Mouse (Mus musculus) left cerebral cortex, adult 11 months (tissue): ENCODE measurements around the gene Pigm.

Source experiments
- DNase-seq: peaks from one replicate; pipeline ENCODE4 v3.0.0; 2022; ENCODE audit warnings: low spot score

The Pigm gene

DNA sequence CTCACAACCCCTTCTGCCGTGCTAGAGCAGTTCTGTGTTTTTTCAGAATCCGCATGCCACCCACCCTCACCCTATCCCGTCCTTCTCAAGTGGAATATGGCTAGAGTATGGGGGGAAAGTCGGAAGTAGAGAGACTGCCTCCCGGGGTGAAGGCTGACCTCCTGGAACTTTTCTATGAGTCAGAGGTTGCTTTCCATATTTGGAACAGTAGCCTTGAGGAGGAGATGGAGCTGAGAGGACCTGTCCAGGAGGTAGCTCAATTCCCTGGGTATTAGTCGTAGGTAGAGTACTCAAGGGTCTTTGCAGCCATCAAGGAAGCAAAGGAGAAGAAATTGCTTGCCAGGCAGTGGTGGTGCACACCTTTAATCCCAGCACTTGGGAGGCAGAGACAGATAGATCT, 24.3 kb upstream of the Pigm start:
- no peak for DNase-seq

DNA sequence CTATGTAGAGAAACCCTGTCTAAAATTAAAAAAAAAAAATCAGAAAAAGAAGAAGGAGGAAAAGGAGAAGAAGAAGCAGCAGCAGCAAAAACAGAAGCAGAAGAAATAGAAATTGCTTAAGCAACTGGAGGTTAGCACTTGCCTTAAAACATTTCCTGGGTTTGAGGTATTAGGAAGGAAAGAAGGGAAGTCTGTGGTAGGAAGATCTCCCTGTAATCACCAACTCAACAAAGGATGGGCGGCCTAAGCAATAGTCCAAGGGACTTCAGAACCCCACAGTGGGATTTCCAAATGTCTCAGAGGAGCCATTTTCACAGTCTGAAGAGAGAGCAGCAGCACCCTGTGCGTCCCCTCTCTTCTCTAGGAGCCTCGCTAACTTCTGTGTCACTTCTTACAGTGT, 23.9 kb upstream of the Pigm start:
- no peak for DNase-seq

DNA sequence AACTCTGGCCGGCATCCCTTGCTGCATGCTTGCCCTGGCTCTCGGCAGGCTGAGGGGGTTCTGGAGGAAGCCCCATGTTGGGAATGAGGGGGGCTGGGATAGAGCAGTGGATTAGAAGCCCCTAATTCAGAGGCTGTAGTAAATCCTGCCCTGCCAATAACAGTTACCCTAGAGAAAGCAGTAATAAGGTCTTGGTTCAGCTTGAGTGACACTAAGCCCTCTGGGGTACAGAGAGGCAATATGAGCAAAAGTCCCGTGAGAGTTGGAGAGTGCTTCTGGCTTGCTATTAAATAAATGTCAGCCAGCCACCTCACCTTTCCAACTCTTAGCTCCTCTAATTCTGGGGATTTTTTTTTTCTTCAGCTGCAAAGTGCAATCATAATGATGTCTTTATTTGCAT, 21.0 kb upstream of the Pigm start:
- no peak for DNase-seq

DNA sequence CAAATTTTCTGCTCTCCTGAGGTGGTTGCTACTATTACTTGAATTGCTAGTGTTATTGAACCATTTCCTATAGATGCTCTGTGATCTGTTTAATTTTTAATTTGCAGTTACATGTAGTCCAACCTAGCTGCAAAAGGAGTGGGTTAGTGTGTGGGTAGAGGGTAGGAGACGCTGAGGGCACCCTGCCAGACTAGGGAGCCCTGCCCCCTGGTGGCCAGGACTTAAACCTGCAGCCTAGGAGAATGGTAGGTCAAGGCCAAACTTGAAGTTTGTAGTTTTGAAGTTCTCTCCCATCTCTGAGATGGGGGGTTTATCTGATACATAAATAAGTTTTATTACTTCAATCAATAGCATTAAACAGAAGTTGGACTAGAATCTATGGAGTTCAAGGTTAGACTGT, 18.8 kb upstream of the Pigm start:
- no peak for DNase-seq

DNA sequence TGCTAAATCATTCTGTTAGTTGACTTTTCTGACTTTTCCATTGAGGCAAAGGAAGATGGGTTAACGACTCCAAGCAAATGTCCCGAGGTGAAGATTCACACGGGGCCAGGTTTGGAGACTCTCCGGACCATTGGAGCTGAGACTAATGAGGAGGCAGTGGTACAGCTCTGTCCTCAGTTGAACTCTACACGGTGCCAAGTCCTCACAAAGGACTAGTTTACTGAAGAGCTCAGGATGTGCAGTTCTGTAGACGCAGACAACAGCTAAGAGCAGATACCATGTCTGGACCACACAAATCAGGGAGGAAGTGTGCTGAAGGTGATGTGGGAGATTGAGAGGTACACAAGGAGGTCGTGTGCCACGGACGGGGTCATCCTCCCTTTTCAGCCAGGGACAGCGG, 18.0 kb upstream of the Pigm start:
- no peak for DNase-seq

DNA sequence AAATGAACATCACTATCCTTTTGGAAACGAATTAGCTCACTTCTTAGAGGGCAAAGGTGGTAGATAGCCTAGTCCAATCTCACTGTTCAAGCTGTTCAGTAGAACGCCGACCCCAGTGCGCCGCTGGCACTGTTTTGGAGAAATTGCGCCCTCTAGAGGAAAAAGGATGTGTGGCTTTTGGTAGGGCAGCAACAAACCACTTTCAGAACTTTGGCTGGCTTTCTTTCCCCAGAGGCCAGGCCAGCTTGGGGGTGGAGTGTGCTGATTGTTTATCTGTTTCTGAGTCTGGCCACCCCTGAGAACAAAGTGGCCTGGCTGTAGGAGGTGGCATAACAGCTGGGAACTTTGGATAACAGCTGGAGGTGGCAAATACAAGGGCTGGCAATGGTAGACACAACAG, 11.7 kb upstream of the Pigm start:
- DNase-seq: no peak

DNA sequence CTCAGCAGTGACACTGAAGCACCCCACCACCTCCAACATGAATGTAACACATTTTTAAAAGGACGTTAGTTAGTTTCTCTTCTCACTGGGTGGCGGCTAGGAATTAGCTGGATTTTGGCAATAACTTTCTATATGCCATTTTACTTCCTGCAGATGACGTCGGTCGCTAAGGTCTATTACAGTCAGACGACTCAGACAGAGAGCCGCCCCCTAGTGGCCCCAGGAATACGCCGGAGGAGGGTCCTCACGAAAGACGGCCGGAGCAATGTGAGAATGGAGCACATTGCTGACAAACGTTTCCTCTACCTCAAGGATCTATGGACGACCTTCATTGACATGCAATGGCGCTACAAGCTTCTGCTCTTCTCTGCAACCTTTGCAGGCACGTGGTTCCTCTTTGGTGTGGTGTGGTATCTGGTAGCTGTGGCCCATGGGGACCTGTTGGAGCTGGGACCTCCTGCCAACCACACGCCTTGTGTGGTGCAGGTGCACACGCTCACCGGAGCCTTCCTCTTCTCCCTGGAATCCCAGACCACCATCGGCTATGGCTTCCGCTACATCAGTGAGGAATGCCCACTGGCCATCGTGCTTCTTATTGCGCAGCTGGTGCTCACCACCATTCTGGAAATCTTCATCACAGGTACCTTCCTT, 7.5 kb upstream of the Pigm start:
- DNase-seq: no peak

DNA sequence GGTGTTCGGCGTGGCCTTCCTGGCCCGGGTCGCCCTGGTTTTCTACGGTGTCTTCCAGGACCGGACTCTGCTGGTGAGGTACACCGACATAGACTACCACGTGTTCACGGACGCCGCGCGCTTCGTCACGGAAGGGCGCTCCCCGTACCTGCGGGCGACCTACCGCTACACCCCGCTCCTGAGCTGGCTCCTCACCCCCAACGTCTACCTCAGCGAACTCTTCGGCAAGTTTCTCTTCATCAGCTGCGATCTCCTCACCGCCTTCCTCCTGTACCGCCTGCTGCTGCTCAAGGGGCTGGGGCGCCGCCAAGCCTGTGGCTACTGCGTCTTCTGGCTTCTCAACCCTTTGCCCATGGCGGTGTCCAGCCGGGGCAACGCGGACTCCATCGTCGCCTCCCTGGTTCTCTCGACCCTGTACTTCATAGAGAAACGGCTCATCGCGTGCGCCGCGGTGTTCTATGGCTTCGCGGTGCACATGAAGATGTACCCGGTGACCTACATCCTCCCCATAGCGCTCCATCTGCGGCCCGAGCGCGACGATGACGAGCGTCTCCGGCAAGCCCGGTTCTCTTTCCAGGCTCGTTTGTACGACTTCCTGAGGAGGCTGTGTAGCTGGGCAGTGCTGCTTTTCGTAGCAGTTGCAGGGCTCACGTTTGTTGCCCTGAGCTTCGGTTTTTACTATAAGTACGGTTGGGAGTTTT, 562 bp downstream of the Pigm start:
- no peak for DNase-seq

DNA sequence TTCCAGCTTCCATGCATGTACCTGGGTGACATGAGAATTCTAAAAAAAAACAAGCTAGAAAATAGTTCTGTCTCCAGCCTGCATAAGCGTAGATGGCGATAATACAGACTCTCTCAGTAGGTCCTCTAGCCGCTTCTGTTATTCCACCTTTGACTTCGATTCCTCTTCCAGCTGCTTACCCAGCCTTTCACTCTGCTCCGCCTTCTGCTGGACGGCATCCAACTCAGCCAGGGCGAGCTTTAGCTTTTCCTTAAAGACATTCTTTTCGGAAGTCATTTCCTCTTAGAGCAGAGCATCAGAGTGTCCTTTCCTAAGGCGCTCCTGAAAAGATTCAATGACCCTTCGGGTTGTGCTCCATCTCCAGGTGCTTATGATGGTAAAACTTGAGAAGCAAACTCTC, 3.7 kb downstream of the Pigm start:
- no peak for DNase-seq

DNA sequence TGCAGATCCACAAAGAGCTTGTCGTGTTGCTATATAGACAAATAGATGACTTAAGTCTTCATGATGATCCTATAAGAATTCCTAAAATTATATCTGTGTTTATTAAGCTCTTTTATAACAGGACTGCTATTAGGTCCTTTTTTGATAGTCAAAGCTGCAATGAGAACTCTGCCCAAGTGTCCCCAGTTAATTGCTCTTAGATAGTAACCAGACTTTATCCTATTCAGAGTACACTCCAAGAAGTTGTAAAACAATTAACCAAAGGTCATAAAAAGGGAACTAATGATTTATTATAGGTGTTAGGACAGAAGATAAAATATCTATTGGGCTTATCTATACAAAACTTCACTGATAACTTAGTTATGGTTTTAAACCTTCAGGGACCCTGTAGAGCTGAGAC, 5.7 kb downstream of the Pigm start:
- no peak for DNase-seq

DNA sequence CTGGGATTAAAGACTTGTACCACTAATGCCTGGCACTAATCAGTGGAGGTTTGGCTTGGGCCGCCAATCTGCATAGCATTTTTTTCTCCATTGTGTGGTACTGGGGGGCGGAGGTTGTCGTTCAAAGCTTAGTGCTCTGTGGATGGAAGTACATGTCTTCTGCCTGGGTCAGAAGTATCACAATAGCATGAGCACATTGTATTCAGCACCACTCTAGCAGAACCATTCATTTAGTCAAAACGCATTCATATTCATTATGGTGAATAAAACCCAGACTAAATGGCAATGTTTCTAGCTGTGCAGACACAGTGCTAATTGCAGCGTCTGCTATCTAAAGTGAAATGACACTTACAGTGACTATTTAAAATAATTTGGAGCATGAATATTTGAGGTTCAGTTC, 10.9 kb downstream of the Pigm start:
- no peak for DNase-seq

DNA sequence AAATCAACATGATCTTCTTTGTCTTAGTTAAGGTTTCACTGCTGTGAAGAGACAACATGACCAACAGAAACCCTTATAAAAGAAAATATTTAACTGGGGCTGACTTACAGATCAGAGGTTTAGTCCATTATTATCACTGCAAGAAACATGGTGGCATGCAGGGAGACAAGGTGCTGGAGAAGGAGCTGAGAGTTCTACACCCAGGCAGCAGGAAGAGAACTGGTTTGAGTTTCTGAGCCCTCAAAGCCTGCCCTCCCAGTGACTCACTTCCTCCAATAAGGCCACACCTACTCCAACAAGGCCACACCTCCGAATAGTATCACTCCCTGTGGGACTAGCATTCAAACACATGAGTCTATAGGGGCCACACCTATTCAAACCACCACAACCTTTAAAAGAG, 14.4 kb downstream of the Pigm start:
- no peak for DNase-seq

DNA sequence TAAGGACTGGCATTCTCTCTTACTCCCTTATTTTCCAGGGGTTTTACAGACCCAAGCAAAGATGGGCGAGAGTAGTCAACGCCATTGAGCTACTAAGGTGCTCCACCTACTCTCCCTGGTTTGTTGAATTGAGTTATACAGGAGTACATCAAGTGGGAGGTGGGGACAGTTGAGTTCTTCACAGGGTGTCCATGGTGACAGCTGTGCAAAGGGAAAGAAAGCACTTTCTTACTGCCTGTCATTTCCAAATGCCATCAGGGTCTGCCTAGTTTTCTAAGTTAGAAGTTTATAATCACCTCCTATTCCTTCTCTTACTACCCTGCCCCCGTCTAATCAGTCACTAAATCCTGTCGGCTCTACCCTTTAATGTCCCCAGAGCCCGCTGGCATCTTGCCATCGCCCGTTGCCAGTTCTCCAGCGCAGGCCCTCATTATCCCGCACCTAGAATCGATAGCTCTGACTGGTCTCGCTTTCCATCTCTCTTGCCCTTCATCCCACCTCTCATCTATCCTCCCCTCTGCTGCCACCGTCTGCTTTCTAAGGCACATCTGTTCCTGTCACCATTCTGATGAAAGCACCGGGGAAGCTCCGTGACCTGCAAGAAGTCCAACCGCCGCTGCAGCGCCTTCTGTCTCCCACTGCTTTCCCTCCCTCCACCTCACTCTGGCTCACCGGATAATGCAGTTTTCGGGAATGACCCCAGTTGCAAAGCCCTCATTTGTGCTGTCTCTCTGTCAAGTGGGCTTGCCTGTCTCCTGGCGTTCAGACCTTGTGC, 15.6 kb downstream of the Pigm start:
- DNase-seq: no peak

DNA sequence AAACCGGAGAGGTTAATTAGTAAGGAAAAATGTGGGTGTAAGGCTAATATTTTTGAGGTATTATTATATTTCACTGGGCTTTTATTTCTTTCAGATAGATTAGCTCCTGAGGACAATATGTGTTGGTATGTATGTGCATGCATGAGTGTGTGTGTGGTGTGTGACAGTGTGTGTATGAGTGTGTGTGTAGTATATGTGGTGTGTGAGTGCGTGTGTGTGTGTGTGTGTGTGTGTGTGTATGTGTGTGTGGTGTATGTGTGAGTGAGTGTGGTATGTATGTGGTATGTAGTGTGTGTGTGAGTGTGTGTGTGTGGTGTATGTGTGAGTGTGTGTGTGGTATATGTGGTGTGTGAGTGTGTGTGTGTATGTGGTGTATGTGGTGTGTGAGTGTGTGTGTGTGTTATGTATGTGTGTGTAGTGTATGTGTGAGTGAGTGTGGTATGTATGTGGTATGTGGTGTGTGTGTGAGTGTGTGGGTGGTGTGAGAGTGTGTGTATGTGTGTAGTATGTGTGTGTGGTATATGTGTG, 16.4 kb downstream of the Pigm start:
- no peak for DNase-seq

DNA sequence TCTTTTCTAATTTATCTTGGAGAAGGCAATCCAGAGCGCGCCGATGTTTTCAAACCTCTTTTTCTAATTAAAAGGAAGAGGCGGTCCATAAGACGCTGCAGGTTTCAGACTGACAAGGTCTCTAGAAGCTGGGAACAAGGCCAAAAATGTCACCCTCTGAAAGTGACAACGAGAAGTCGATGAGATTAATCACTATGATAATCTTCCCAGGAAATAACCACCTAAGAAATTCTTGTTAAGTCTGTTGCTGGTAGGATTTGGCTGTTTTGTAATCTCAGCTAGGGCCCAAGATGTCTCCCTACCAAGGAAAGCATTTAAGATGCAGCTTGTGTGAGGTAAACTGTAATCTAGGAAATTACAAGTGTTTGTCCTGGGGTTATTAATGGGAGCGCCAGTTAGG, 17.4 kb downstream of the Pigm start:
- DNase-seq: no peak

DNA sequence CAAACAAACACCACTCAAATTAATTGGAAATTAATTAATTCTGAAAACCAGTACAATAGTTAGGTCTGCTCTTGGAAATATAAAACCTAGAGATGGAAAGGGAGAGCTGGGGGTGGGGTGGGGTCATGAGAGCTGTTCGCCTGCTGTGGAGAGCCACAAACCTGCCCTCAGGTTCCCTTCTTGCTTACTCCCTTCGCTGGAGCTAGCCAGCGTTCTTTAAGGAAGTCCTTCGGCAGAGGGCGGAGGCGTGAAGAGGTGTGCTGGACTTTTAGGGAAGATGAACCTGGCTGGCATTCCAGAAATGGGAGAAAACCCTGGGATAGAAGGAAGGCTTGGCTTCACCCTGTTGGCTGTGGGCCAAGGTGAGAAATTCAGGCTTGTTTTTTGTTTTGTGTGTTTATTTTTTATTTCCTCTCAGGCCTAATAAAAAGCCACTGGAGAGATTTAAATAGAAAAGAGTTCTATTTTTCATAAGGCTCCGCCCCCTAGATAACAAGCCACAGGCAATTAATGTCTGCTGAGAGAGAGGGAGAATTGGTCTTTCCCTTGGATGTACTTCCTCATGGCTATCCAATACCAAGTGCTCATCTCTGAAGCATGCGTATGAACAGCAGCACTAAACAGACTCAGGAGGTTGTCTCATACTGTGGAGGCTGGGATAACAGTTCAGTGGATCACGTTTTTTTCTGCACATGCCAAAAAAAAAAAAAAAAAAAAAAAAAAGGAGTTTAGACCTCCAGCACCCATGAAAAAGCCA, 20.8 kb downstream of the Pigm start:
- no peak for DNase-seq

DNA sequence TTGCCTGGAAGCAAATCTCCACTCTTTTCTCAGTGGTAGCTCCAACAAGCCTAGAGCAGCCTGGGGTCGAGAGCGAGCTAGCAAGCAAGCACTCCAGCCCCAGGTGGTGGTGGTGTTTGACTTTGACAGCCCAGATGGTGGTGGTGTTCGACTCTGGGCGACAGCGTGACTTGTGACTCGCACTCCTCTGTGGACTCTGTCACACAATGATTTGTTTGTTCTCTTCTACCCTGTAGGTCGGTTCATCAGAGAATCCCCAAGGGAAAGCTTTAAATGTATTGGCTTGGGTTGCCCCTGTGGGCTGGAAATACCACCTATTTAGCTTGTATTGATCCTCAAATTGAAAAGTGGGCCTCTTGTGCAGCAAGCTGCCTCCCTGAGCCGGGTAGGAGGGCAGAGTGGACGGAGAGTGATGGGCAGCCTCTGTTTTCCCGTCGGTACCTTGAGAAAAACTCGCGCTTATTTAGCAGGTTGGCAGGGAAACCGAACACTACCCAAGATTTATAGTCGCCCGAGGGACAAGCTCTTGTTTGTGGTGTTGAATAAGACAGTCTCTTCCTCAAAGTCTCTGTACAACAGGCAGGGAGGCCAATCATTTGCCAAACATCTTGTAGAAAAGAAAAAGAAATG, 29.8 kb downstream of the Pigm start:
- DNase-seq: no peak

DNA sequence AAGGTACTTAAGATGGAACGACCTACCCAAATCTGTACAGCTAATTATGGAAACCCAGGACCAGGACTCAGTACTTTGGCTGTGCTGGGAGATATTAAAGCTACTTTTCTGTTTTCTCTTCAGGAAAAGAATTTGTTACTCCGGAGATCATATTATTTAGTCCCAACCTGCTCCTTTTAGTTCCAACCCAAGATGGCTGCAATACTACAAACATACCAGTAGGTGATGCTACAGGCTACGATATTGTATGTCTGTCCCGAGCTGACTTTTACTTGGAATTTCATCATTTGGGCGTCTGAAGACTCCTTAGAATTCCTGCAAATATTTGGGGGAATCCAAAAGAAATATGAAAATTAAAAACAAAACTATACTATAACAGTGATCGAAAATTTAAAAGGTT, 32.6 kb downstream of the Pigm start:
- DNase-seq: peak; percentile 33

DNA sequence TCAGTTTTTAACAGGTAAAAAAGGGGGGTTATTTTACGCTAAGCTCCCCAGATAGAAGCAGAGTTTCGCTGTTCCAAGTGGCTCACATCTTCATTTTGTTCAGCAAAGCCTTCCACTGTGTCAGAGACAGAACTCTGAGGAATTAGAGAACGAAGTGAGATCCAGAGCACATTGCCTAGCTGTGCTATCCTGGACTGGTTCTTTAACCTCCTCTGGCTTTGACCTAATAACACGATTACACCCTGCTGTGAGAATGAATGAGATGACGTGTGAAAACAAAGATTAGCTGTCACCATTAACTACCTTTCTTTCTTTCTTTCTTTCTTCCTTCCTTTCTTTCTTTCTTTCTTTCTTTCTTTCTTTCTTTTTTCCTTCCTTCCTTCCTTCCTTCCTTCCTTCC, 33.1 kb downstream of the Pigm start:
- DNase-seq: no peak

DNA sequence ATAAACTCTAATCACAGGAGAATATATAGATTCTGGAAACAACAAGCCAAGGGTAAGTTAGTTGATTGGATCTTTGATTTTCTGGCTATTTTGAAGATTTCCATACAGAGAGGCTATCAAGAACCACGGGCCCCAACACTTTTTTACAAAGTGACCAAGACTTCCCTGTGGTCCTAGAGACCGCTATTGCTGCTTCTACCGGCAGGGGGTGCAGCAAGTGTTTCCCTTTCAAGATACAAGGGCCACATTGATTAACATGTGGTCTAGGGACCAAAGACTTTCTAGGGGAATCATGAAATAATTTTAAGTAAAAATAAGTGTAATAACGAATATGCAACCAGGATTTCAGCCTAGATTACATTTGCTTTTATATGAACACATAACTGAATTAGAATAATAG, 34.5 kb downstream of the Pigm start:
- DNase-seq: peak; percentile 16

DNA sequence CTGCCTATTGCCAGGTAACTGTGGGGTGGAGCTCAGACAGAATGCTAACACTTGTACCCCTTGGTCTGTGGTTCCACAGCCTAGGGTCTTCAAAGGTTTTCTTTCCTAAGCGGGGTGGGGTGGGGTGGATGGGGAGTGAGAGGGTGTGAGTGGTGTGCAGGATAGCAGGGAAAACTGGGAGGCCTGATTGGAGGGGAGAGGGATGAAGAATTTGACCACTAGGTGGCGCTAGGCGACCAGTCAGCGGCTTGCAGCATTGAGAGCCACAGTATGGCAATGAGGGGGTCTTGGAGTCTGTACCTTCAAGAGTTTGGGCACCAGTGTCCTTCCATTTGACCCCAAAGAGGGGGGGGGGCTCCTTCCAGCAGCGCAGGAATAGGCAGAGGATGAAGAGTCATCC, 35.9 kb downstream of the Pigm start:
- peak; percentile 53 for DNase-seq
